Mouse (Mus musculus) brain, embryonic 14.5 days (tissue): ENCODE measurements at regions not wholly inside any gene's neighbourhood (a gene's known extent, or its start where the extent isn't known, plus 50 kb on each side); places are given as distances from the start of the nearest gene placed in this dataset.
A peak's percentile ranks its signal among the peaks of the same experiment; 100 is the strongest.

Experiments used
- DNase-seq: peaks from one replicate; pipeline ENCODE4 v3.0.0-alpha.2; 2011; ENCODE audit warnings: low read depth
- CTCF ChIP-seq: fragments of 200-500 bp; IDR thresholded peaks from 2 replicates; pipeline ENCODE4 v1.5.1; 2012; ENCODE audit warnings: inconsistent platforms, mild to moderate bottlenecking, moderate library complexity, borderline replicate concordance; ENCODE audit not compliant: insufficient read depth, insufficient read length; ENCODE audit errors: extremely low read depth
- POLR2A ChIP-seq: fragments of 200-500 bp; IDR thresholded peaks from 2 replicates; pipeline ENCODE4 v1.6.1; 2012; ENCODE audit warnings: mild to moderate bottlenecking, inconsistent platforms, borderline replicate concordance; ENCODE audit not compliant: poor library complexity, insufficient read depth, insufficient read length, severe bottlenecking; ENCODE audit errors: extremely low read depth

DNA sequence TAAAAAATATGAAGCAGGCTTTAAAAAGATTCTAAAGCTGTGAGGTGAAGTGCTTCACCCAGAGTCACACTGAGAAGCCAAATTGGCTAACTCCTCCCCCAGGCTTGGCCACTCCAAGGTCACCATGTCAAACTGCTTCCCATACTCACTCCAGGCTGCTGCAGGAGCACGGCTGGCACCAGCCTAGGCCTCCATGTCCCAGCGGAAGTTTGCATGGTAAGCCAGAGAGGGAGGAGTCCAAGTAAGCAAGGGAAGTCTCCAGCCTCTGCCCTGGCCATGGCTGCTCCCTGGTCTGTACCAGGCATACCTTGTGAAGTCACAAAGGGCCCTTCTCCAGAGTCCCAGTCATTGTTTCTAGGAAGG, 105.8 kb upstream of the Stx18 start:
- no peak for DNase-seq

GRCm38 (mm10) chr5:37932086-37932759, 106.3 kb upstream of the Stx18 start:
- DNase-seq = peak; percentile 15
- TF ChIP-seq POLR2A (no peak), CTCF (no peak)

More for the DNA sequence above, 105.8 kb upstream of the Stx18 start:
- no peak for TF ChIP-seq CTCF
- no peak for TF ChIP-seq POLR2A

GRCm38 (mm10) chr5:37920481-37920880, 96.1 kb upstream of the Msx1 start:
- TF ChIP-seq POLR2A (no peak), CTCF (no peak)
- DNase-seq = no peak

GRCm38 (mm10) chr5:37919102-37919501, 94.7 kb upstream of the Msx1 start:
- DNase-seq = no peak
- no peak for TF ChIP-seq CTCF
- TF ChIP-seq POLR2A = no peak

- no peak for TF ChIP-seq POLR2A
- no peak for TF ChIP-seq CTCF
- peak; percentile 65 for DNase-seq
These were observed 93.8 kb upstream of the Msx1 start for GRCm38 (mm10) chr5:37918001-37918707.

DNA sequence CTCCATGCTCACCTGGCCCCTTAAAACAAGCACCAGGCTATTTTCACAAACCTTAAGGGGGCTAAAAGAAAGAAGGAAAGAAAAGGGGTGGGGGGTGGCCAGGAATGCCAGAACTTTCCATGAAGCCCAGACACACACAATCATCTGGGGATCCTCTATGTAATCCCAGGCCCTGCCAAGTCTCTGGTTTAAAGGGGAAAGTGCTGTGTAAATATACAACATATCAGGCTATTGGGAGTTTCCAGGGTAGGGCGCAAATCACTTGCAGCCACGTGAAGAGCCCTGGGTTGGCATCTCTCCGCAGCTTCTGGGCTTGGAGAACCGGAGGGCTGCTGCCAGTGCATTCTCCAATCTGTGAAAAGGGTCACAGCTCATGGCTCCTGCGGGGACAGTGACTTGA, 92.8 kb upstream of the Msx1 start:
- no peak for TF ChIP-seq CTCF
- no peak for TF ChIP-seq POLR2A
- DNase-seq = no peak

GRCm38 (mm10) chr5:37904683-37905352, 80.4 kb upstream of the Msx1 start:
- TF ChIP-seq CTCF (peak; percentile 52; the same call in 1 of the 2 replicates), POLR2A (no peak)
- DNase-seq = no peak

- TF ChIP-seq CTCF (no peak), POLR2A (no peak)
These were observed 79.5 kb upstream of the Msx1 start for GRCm38 (mm10) chr5:37903861-37904260.

GRCm38 (mm10) chr5:37902741-37903140, 78.4 kb upstream of the Msx1 start:
- DNase-seq = no peak
- no peak for TF ChIP-seq CTCF
- no peak for TF ChIP-seq POLR2A

More at GRCm38 (mm10) chr5:37903861-37904260, 79.5 kb upstream of the Msx1 start:
- no peak for DNase-seq

GRCm38 (mm10) chr5:37901861-37902291, 77.5 kb upstream of the Msx1 start:
- no peak for DNase-seq
- TF ChIP-seq POLR2A = no peak
- no peak for TF ChIP-seq CTCF

DNA sequence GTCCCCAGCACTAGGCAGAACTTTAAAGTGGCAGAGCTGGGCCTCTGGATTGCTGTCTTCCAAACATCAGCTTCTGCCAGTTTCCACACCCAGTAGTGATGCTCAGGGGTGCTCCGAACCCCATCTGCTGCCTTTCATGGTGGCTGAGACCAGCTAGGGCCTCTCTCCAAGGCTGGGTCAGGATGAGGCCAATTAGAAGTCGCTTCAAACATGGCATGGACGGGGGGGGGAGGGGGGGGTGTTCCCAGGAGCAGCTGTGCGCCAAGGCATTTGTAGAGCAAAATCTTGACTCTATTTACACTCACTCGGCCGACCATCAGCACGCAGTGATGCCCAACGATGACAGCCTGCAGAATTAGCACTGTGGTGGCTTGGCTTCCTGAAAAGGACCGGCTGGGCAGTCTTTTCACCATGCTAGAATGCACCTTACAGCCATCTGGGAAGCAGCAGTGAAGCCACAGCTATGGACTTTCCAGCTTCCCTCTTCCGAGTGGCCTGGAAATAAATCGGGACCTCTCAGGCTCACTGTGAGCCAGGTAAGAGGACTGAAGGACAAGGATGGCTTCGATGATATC, 73.7 kb upstream of the Msx1 start:
- TF ChIP-seq POLR2A (no peak), CTCF (no peak)
- DNase-seq = peak; percentile 61
